Mouse (Mus musculus) ovary, postnatal 36 days (tissue): ENCODE results near the gene G6pc3.

Experiments
- DNase-seq: peaks from one replicate; pipeline ENCODE4 v3.0.0; 2022; ENCODE audit warnings: low spot score, mixed read lengths

G6pc3 gene

DNA sequence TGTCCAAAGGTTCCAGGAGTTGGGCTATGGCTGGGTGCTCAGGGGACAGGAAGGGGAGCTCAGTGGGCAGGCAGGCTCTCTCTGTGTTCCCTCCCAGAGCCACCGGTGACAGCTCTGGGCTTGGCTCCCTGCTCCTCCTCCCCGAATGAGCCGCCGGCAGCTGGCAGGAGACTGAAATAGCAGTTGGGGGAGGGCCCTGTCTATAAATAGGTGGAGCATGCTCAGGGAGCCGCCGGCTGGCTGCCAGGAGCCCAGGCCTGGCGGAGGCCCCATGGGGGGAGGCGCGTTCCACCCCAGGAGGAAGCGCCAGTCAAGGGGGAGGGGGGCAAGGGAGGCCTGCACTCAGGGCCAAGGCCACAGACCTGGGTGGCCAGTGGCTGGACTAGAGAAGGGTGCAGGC lies 29.4 kb downstream of the G6pc3 start:
- DNase-seq, result peak; percentile 94

- no peak for DNase-seq
Observed at GRCm38 (mm10) chr11:102219247-102219993, 30.0 kb downstream of the G6pc3 start.

DNA sequence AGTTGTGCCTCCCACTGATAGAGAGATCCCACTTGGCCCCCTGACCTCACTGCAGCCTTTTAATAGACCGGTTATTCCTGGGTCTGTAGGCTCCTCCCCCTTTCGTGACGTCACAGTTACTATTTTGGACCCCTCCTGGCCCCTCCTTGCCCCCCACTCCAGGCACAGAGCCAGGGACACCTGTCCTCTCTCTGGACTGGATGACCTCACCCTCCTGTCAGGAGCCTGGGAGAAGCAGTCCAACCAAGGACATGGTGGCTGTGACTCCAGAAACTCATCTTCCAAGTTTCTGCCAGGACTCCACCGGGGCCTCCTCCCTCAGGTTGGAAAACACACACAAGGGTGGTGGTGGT lies 30.6 kb downstream of the G6pc3 start:
- no peak for DNase-seq

GRCm38 (mm10) chr11:102220451-102220850 lies 31.0 kb downstream of the G6pc3 start:
- DNase-seq, result no peak

- DNase-seq, result no peak
Observed at GRCm38 (mm10) chr11:102221243-102221953, 32.0 kb downstream of the G6pc3 start.

GRCm38 (mm10) chr11:102221954-102222351 lies 32.5 kb downstream of the G6pc3 start:
- DNase-seq, result no peak

DNA sequence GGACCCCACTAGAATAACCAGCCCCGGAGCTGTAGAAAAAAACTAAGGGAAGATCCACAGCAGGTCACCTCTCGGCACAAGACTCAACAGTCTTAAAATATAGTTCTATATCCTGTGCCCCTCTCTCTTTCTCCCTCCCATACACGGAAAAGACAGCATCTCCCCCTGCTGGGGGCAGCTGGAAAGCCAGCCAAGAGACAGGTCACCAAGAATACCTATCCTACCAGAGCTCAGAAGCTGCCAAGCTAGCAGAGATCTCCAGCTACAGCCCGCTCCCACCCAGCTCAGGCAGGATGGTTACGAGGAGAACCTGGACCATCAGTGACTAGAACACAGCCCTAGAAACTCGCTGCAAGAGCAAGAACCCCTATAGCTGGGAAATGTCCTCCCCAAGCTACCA lies 33.7 kb downstream of the G6pc3 start:
- DNase-seq, result peak; percentile 60

DNA sequence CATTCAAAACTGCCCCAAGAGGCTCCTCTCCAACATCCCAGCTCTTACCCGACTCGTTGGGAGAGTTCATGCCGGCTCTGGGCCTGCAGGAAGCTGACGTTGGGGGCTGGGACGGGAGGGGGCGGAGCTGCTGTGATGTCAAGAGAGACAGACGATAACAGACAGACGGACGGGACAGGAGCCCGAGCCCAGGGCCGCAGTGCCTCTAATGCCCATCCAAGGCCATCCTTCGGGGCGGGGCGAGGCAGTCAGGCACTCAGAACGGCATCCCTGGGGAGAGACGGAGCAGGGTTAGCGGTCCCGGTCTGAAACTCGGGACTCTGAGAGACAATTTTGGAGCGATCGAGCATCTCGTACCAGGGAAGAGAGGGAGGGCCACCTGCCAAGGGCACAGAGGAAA lies 35.3 kb downstream of the G6pc3 start:
- peak; percentile 63 for DNase-seq

GRCm38 (mm10) chr11:102225221-102225620 lies 35.8 kb downstream of the G6pc3 start:
- no peak for DNase-seq

DNA sequence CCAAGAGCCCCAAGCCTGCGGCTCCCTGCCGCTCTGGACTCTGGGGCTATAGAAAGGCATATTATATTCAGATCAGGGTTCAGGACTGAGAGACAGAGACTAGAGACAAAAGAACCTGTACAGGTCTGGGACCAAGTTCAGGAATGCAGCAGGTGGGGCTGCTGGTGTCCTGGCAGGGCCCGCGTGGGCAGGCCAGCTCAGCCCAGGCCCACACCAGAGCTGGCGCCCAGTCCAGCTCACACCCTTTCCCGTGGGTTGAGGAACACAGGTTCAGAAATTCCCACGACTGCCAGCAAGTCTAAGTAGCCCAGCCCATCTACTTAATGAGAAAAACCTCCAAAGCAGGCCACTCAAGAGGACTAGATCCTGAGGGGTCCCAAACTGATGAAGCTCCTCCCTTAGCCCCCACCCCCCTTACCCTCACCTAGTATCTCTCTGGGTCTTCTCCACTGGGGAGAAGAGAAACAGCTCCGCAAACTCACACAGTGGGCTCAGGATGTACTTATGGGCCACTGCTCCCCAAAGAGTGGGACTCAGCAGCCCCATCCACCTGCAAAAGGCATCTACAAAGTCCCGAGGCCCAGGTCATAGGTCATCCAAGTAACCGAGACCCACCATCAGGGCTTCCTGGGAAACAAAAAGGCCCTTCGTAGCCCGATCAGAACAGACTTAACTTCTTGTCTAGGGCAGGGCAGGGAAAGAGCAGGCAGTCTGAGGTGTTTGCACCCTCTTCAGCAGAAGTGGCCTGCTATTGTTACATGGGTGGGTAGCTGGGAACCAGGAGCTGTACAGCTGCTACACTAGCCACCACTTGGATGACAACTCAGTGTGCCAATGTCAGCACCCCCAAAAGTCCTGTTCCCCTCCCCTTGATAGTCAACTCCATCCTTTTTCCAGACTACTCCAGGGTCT lies 36.9 kb downstream of the G6pc3 start:
- no peak for DNase-seq

- no peak for DNase-seq
Observed at GRCm38 (mm10) chr11:102227270-102228190, 38.1 kb downstream of the G6pc3 start.

DNA sequence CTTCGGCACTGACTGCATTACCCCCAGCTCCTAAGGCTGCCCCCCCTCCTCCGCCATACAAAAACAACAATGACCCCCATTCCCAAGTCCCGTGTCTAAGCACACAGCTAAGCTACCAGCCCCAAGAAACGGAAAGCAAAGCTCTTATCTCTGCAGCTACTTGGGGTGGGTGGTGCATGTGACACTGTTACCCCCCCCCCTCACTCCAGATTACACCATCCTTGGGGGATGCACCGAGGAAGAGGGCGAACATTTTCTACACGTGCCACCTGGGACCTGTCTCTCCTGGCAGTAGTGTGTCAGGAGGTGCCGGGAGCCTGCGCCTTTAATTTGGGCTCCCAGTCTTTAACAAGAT lies 38.7 kb downstream of the G6pc3 start:
- no peak for DNase-seq

DNA sequence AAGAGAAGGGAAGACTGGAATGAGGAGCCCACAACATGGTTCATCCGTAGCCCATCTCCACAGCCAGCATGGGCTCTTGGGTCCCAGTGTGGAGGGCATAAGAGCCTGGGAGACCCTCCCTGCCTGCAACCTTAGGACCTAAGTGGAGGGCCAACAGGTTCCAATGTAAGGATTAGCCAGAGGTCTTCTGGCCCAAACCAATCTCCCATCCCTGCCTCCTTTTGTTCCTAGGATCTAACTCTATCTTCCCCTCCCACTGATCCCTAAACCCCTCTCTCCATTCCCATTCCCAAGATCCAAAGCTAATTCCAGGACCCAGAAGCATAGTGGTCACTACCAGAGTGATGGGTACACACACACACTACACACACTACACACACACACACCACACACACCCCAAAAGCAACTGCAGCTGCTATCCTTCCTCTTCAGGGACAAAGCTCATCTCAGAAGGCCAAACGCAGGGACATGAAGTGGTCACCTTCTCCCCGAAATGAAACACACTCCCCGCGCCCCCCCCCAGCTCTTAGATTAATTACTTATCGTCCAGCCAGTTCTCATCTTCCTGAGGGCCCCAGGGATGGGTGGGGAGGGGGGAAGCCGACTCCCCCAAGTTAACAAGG lies 39.3 kb downstream of the G6pc3 start:
- DNase-seq, result no peak

- no peak for DNase-seq
Observed at GRCm38 (mm10) chr11:102229331-102229953, 40.0 kb downstream of the G6pc3 start.

DNA sequence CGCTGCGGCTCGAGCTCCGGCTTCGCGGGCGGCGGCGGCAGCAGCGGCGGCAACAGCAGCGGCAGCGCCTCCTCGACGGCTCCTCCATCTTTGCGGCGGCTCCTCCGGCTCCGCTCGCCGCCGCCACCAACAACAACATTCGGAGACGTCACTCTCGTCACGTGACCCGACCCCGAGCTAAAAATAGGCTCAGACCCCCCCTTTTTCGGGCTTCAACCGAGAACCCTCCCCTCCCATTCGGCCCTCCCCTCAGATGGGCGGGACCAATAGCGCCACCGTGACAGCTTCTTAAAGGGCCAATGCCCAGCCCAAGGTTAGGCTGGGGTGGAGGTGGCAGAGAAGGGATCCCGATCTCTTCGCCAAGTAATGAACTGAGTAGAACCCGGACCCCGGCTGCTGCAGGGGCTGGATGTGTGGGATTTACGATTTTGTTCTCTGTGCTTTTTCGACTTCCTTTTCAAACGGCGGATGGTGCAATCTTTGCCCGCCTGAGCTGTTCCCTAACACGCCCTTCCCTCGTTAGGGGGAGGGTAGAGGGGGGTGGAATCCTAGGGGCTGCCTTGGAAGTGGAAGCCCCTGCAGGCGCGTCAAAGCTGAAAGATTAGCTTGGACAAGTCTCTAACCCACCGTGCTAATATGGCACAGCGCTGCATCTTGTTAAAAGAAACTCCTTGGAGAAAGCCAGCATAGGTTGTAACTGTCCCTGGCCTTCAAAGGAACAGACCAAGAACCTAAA lies 40.8 kb downstream of the G6pc3 start, which contains the start of gene Hdac5:
Hdac5 (minus strand) TSS at position 161 of the 736 bp plus-strand sequence.
- peak; percentile 95 for DNase-seq

GRCm38 (mm10) chr11:102236022-102236421 lies 46.6 kb downstream of the G6pc3 start:
- no peak for DNase-seq

DNA sequence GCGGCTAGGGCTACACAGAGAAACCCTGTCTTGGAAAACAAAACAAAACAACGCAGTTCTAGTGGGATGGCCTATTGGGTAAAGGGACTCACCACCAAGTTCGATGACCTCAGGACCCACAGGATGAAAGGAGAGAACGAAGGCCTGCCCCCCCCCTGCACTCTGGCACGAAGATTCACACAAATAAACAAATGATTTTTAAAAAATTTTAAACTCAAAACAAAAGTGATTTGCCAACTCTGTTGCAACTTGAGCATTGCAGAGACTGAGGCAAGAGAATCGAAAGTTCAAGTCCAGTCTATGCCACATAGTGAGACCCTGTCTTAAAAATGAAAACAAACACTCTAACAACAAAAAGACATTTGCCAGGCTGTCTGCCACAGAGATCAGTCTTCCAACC lies 51.2 kb downstream of the G6pc3 start:
- no peak for DNase-seq

GRCm38 (mm10) chr11:102241246-102241645 lies 51.8 kb downstream of the G6pc3 start:
- no peak for DNase-seq

DNA sequence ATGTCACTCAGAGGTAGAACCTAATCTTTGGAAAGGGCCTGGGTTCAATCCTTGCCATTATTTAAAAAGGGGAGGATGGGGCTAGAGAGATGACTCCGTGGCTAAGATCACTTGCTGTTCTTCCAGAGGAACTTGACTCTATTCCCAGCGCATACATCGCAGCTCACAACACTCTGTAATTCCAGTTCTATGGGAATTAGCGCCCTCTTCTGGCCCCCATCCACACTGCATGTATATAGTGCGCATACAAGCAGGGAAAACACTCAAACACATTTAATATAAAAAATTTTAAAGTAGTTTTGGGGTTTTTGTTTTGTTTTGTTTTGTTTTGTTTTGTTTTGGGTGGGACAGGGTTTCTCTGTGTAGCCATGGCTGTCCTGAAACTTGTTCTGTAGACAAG lies 52.5 kb downstream of the G6pc3 start:
- no peak for DNase-seq
